Mouse (Mus musculus) ES-E14 (cell line): ENCODE data around the gene Ppp1ca.

Experiments
- CHD2 ChIP-seq: IDR thresholded peaks from 2 replicates; pipeline ENCODE4 v1.6.1; 2014; ENCODE audit warnings: mild to moderate bottlenecking, low read depth, low read length, inconsistent platforms
- HCFC1 ChIP-seq: IDR thresholded peaks from 2 replicates; pipeline ENCODE4 v1.6.1; 2012; ENCODE audit warnings: low read length, inconsistent platforms, borderline replicate concordance; ENCODE audit not compliant: insufficient read depth
- ZC3H11A ChIP-seq: IDR thresholded peaks from 2 replicates; pipeline ENCODE4 v1.6.1; 2012; ENCODE audit warnings: low read depth, mild to moderate bottlenecking, inconsistent platforms, low read length, borderline replicate concordance

GRCm38 (mm10) chr19:4189051-4189620 is 2.7 kb upstream of the Ppp1ca start:
- TF ChIP-seq CHD2 (no peak), HCFC1 (no peak), ZC3H11A (no peak)
